In the genomic region with DNA sequence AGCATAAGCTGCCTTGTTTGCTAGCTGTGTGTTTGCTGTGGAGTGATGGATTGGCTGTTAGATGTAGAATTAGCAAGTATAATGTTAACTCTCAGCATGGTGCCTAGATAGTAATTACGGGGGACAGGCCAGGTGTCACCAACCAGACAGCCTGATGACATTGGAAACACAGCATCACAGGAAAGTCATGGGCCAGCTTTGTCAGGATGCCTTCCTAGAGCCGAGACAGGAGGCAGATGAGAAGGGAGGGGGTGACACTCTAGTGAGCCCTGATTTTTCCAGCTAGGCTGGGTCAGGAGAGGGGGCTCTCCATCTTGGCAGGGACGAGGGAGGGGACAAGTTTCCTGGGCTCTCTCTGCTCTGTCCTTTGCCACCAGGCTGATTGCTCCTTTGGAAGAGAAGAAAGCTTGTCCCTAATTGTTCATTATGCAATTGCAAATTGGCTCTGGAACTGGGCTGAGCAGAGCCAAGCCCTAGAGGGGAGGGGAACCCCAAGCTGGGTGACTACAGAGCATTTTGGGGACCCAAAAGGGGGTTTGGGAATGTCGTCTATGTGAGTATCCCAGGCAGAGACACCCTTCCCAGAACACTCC, we compare ENCODE assay signal across 8 mouse cellular contexts. TPM values are rescaled to one million over a fixed set of nuclear protein-coding genes. Genes with fewer than 3 reads are reported as not detected.
DNase-seq lines count a peak whose midpoint lies in the region; ATAC-seq and TF ChIP-seq lines count a peak whose summit lies in the region.
"Had no signal": no experiment of that assay in that cellular context is flagged by ENCODE, and none has a peak within 500 bp of the region (broad histone marks: within the 10 kb centered on the region; RNA-seq: fewer than 3 reads in every experiment).

No protein-coding gene starts in this region.

- intact Hi-C loops in left cerebral cortex, postnatal 14 days (cut with DNase I): no loop called here

- no peaks in the 10 kb centered on the region for H3K36me3 ChIP-seq in forebrain, embryonic 12.5 days (replicated peaks)
- no peaks in the 10 kb centered on the region for H3K36me3 ChIP-seq in neural tube, embryonic 13.5 days

- TF ChIP-seq CTCF in layer of hippocampus, adult 2 months (conservative IDR thresholded peaks at IDR 0.05): no peak

- H3K27ac ChIP-seq in forebrain, embryonic 12.5 days: peak overlapping the region; percentile 78
- H3K27ac ChIP-seq in layer of hippocampus, adult 2 months: peak overlapping the region; percentile 29; the same call in 1 of the 2 replicates
- H3K27ac ChIP-seq in neural tube, embryonic 13.5 days (replicated peaks): peak overlapping the region; percentile 81

- peak; percentile 38 to 63 for DNase-seq in left cerebral cortex, postnatal 14 days (ENCODE audit: low spot score in 2 of 2)
- no peak for DNase-seq in left cerebral cortex, adult 11 months (ENCODE audit: low spot score)
- peak; percentile 48 to 74 for DNase-seq in layer of hippocampus, adult 2 months (ENCODE audit: low spot score in 2 of 2)
- no peak for DNase-seq in adrenal gland, postnatal 4 days (ENCODE audit: low spot score in 2 of 2)
- DNase-seq in kidney, postnatal 4 days: no peak

- peaks cover 9% of the 10 kb centered on the region for H3K27me3 ChIP-seq in forebrain, embryonic 12.5 days
- no peaks in the 10 kb centered on the region for H3K27me3 ChIP-seq in neural tube, embryonic 13.5 days
- H3K27me3 ChIP-seq: Patski had no signal

- H3K4me1 ChIP-seq in forebrain, embryonic 12.5 days: peaks cover 43% of the 10 kb centered on the region
- peaks cover 53% of the 10 kb centered on the region for H3K4me1 ChIP-seq in neural tube, embryonic 13.5 days (replicated peaks)

- no peak overlapping the region for H3K4me3 ChIP-seq in forebrain, embryonic 12.5 days (replicated peaks)
- no peak overlapping the region for H3K4me3 ChIP-seq in layer of hippocampus, adult 2 months
- no peak overlapping the region for H3K4me3 ChIP-seq in neural tube, embryonic 13.5 days

- no peaks in the 10 kb centered on the region for H3K9me3 ChIP-seq in forebrain, embryonic 12.5 days
- no peaks in the 10 kb centered on the region for H3K9me3 ChIP-seq in neural tube, embryonic 13.5 days

- H3K9ac ChIP-seq in forebrain, embryonic 12.5 days: no peak overlapping the region
- H3K9ac ChIP-seq in neural tube, embryonic 13.5 days: peak overlapping the region; percentile 4; the same call in 1 of the 2 replicates

- 8% methylated on average over 4 of the region's 4 CpGs for WGBS in forebrain, embryonic 12.5 days
- WGBS in neural tube, embryonic 13.5 days: 3% methylated on average over 4 of the region's 4 CpGs

- H3K4me2 ChIP-seq in forebrain, embryonic 12.5 days: peak overlapping the region; percentile 40
- no peak overlapping the region for H3K4me2 ChIP-seq in neural tube, embryonic 13.5 days

- peak; percentile 72 for ATAC-seq in forebrain, embryonic 12.5 days (ENCODE audit: low FRiP score)
- ATAC-seq in neural tube, embryonic 13.5 days (ENCODE audit: low read depth): peak; percentile 59
- ATAC-seq: Patski had no signal

RNA-seq across cellular contexts. Expression of a gene that starts 29.6 kb away (rescaled TPM):
- total RNA-seq in left cerebral cortex, postnatal 14 days (2021): 10 to 100 TPM; 80.9 to 84.3 TPM
- 18.3 and 23.4 TPM in 2 replicates for polyA plus RNA-seq in forebrain, embryonic 12.5 days (2016; fragmentation: Nextera tagmentation; extraction: Ambion mirVana)
- 10 to 100 TPM; 47.5 to 58.0 TPM for total RNA-seq in layer of hippocampus, adult 2 months (2021)
- 27.5 and 32.6 TPM in 2 replicates for polyA plus RNA-seq in neural tube, embryonic 13.5 days (2015; fragmentation: Nextera tagmentation; extraction: Ambion mirVana)
- total RNA-seq in adrenal gland, postnatal 4 days (2021): 100 to 1,000 TPM; 279 to 303 TPM

Comparison
In these comparisons a context has a peak if more than half of its experiments do, and no peak if none do; other contexts are left out.
1. DNase-seq: peak in left cerebral cortex, postnatal 14 days (2 of 2) and layer of hippocampus, adult 2 months (2 of 2); none in left cerebral cortex, adult 11 months (single experiment), adrenal gland, postnatal 4 days (0 of 2) and kidney, postnatal 4 days (0 of 2).
2. H3K27ac ChIP-seq: peak in every context shown above with its lines; median percentile 81 in neural tube, embryonic 13.5 days; 78 in forebrain, embryonic 12.5 days; 29 in layer of hippocampus, adult 2 months.